Mouse (Mus musculus): ENCODE results near the gene Iqgap2.

The Iqgap2 gene

DNA sequence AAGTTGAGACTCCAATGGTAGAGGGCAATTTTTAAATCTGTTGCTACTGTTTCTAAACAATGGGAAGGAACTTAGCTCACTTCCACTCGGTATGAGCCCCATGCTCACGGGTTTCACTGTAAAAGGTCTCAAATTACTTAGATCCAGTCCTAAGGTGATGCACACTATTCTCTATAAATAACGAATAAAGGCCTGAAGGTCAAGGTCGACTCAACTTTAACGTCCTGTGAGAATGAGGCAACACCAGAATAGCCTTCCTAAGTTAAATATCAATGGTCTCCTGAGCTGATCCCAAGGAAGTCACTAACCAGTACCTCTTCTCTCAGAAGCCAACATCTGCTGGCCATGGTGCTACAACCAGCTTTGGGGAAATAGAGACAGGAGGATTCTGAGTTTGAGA is 45.4 kb downstream of the Iqgap2 start:
- POLR2A ChIA-PET: interaction anchor here in 1 of 4 experiments (0.5 kb wide), 1 partner anchor 1627 kb away, joined by 3 read pairs; no protein-coding TSS in a partner anchor
- CTCF ChIA-PET: interaction anchor here in 2 of 4 experiments (0.6 kb wide), 2 partner anchors 18 to 20 kb away, joined by 3 read pairs; no protein-coding TSS in a partner anchor

DNA sequence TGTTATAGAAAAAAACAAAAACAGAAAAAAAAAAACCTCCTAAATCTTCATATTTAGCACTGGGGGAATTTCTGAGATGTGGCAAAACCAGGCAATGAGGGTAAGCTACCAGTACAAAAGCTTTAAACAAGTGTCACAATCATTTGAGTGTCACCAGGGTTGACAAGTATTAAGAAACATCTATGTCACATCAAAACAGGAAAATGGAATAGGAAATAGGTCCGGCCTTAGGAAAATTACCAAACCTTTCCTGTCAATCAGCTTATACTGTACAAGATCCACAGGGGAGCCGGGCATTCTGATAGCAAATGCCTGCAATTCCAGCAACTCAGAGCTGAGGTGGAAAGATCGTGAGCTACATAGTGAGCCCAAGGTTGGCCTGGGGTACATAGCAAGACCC is 46.8 kb downstream of the Iqgap2 start:
- ChIA-PET CTCF (no interaction called here), POLR2A (interaction anchor here in 1 of 4 experiments (1.3 kb wide), 1 partner anchor 15 kb away, joined by 3 read pairs; no protein-coding TSS in a partner anchor)

DNA sequence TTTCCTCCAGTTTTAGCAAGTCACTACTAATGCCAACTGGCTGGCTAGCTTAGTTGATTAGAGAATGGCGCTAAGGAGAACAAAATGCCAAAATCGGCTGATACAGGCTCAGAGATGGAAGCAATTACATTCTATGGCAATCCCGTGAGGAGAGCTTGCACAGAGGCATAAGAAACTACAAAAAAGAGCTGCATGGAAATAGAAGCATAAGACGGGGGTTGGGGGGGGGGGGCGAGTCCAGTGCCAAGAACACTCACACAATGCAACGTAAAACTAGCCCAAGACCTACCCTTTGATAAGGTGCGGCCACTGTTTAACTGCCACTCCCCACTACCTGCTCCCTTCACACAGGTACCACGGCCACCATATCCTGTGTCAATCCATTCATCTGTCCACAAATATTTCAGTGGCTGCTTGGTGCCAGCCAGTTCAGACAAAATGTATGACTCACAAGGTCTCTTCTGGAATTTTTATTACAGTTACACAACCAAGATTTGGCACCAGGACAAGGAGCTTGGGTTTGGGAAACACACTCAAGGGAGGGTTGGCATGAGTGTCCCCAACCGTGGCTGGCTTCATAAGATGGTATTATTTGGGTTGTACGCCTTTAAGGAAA is 48.2 kb downstream of the Iqgap2 start:
- ChIA-PET POLR2A (interaction anchor here in 1 of 4 experiments (0.6 kb wide), 1 partner anchor 39 kb away, joined by 7 read pairs; no protein-coding TSS in a partner anchor), CTCF (interaction anchor here in 1 of 4 experiments (0.7 kb wide), 1 partner anchor 944 kb away, joined by 3 read pairs; no protein-coding TSS in a partner anchor)

DNA sequence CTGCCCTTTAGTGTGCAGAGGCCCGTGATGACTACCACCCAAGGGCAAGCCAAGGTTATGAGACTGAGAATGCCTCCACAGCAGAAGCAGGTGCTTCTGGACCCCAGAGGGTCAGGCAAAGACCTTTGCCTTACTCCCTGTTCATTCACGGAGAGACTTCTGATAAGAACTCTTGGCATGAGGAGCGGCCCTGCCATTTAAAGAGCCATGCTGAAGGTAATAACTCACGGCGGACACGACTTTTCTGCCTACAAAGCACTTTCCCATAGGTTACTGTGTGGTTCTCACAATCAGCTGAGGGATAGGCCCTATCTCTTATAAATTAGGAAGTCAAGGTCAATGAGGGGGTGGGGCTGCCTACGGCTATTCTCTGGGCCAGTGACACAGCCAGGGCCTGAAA is 48.9 kb downstream of the Iqgap2 start:
- ChIA-PET CTCF (interaction anchor here in 1 of 4 experiments (0.6 kb wide), 1 partner anchor 342 kb away, joined by 3 read pairs; no protein-coding TSS in a partner anchor), POLR2A (interaction anchor here in 1 of 4 experiments (0.6 kb wide), 1 partner anchor 38 kb away, joined by 7 read pairs; no protein-coding TSS in a partner anchor)

DNA sequence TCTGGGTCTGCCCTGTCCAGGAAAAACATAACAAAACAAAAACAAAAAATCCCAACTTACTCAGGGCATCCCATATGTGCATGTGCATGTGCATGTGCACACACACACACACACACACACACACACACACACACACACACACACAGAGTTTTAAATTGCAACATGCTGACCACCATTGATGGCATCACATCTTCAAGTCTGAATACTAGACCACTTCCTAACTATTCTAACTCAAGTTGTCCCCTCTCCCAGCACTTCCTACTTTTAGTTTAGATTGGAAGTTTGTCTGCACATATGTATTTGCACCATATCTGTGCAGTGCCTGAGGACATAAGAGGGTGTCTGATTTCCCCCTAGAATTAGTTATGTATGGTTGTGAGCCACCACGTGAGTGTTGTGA is 49.8 kb downstream of the Iqgap2 start:
- POLR2A ChIA-PET: no interaction called here

DNA sequence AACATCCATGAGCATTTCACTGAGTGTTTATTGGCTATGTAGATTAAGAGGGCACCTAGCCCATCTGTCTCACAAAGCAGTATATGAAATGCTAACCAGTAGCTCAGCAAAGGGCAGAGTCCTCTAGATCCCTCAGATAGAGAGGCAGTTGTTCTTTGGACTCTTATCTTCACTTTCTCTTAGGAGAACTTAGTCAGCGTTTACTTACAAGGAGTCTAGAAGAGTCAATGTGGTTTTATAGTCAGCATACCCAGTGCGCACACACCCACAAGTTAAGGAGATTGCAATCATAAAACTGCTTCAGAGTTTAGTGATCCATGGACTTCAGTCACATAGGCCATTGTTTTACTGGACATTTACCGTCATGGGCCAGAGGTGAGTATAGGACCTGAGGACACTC is 54.8 kb downstream of the Iqgap2 start:
- CTCF ChIA-PET: no interaction called here
- POLR2A ChIA-PET: interaction anchor here in 1 of 4 experiments (1.0 kb wide), 1 partner anchor 55 kb away, joined by 3 read pairs; the partner anchor contains the start of gene Iqgap2

More for the DNA sequence above, 49.8 kb downstream of the Iqgap2 start:
- CTCF ChIA-PET: no interaction called here

DNA sequence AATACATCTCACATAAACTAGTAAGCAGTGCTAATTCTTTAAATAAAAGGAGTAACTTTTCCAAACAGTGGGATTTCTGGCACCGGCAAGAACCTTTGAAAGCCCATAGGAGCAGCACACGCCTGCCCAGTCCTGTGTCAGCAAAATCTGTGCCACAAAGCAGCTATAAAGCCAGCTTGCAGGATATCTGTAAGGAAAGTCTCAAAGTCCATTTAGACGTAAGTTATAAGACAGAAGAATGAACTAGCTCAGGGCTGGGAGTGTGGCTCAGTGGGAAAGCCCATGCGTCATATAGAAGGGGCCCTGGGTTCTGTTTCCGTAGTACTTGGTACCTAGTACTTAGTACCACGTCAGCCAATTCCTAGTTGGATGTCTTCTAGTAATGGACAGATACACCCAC is 58.2 kb downstream of the Iqgap2 start:
- ChIA-PET POLR2A (interaction anchor here in 3 of 4 experiments (0.6 to 1.4 kb wide), 3 partner anchors 14 to 68 kb away, joined by 3 to 5 read pairs (median 5); no protein-coding TSS in a partner anchor), CTCF (no interaction called here)

DNA sequence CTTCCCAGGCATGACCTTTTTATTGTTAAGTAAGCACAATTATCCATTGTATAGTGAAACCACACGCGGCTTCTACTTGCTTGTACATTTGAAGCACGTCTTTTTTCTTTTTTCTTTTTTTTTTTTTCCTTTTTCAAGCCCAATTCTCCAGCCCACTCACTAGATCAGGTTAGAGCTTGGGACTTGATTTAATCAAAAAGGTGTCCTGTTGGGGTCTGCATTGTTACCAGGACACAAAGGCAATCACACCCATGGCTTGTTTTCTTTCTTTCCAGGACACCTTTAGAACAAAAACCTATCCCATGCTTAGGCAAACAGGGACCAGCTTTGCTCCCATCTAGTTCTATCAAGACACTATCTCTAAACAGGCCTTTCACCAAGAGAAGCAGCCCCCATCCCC is 59.0 kb downstream of the Iqgap2 start:
- ChIA-PET POLR2A (interaction anchor here in 2 of 4 experiments (0.6 to 1.4 kb wide), 3 partner anchors 13 to 76 kb away, joined by 3 to 5 read pairs (median 3); no protein-coding TSS in a partner anchor), CTCF (no interaction called here)

DNA sequence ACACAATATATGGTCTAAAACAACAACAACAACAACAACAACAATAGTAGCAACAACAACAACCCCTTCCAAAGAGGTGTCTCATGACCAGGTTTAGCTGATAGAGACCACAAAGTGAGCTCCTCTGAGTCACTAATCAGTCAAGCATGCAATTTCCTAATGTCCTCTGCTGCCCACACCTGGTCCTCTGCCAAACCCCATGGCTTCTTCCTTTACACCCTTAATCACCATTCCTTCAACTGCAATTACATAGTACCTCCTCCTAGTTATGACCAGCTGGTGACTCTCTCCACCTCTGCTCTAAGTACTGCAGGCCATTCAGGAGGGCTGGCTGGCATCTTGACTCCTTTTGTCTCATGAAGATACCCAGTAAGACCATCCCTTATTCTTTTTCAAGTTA is 60.0 kb downstream of the Iqgap2 start:
- ChIA-PET CTCF (no interaction called here), POLR2A (interaction anchor here in 1 of 4 experiments (0.6 kb wide), 1 partner anchor 8 kb away, joined by 3 read pairs; no protein-coding TSS in a partner anchor)

DNA sequence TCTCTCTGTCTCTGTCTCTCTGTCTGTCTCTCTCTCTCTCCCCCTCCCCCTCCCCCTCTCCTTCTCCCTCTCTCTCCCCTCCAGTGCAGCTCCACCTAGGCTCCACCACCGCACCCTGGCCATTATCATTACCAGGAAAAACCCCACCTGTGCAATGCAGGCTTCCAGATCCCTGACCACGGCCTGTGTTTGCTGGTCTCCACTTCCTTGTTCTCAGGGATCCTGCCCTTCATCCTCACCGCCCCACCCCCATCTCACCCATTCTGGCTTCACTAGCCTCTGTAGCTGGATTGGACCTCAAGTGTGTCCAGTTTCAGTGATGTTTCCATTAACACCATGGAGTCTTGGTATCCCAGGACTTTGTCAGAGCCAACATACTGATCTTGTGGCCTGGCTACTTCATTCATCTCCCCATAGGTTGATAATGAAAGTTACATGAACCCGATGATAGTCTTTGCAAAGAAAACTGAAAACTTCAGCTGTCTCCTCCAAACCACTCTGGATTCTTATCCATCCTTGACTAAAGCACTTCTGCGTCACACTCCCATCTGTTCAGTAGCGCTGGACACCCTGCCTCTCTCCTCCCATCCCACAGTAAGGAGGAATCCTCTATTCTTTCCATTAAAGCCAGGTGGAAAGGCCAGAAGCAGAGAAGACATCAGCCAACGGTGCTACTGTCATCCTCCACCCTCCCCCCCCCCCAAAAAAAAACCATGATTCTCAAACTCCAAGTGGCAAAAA is 62.1 kb downstream of the Iqgap2 start:
- CTCF ChIA-PET: no interaction called here
- POLR2A ChIA-PET: interaction anchor here in 2 of 4 experiments (0.6 to 1.2 kb wide), 6 partner anchors 19 to 1000 kb away, joined by 3 to 4 read pairs (median 3); partner anchors contain the start of gene F2r (in 1 of the 2)

DNA sequence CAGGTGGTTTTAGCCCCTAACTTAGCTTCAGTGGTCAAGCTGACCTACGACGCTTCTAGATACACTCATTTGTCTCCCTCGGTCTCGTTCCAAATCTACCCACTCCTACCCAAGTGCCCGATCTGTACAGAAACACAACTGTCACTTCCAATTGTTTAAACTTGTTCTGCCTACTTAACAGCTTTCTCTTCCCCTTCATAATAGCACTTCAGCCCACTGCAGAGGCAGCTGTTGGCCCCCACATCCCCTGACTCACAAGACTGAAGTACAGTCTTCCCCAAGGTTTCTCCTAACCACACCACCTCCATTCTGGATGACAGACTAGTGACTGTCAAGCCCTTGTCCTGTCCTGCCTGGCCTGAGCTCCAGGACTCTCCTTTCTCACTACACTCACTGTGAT is 63.1 kb downstream of the Iqgap2 start:
- POLR2A ChIA-PET: interaction anchor here in 3 of 4 experiments (0.7 to 1.2 kb wide), 4 partner anchors 35 to 210 kb away, joined by 3 to 4 read pairs (median 3); partner anchors contain the start of gene F2r (in 1 of the 3)
- CTCF ChIA-PET: interaction anchor here in 1 of 4 experiments (0.6 kb wide), 1 partner anchor 54 kb away, joined by 7 read pairs; no protein-coding TSS in a partner anchor

DNA sequence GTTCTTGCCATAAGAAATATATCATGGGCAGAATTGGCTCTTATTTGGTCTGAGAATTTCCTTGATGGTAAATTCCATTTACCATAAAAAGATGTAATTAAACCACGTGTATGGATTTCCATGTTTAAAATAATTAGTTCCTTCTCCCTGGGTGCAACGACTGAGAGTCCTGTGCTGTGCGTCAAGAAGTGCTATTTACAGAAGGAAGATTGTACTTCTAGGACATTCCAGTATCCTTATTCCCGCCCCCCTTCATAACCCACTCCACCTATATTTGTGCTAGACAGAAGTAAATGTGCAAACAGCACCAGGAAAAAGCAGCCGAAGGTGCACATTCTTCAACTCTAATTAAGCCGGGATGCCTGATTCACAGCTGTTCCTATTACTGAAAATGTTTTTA is 65.5 kb downstream of the Iqgap2 start:
- CTCF ChIA-PET: no interaction called here
- POLR2A ChIA-PET: interaction anchor here in 1 of 4 experiments (0.7 kb wide), 1 partner anchor 43 kb away, joined by 3 read pairs; no protein-coding TSS in a partner anchor

DNA sequence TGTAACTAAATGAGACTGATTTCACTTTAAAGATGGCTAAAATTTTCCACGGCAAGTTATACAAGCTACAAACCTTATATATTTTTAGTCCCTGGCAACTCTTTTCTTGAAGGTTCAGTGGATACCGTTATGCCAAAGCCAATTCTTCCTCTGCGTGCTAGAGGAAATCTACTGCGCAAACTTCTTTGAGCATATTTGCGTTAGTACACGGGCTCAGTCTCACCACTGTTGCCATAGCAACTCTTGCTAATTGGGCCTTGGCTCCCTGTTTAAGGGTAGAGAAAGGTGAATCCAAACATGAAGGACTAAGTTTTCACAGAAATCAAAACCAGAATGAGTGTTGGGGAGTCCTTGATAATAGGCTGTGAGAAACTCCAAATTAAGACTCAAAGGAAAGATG is 68.8 kb downstream of the Iqgap2 start:
- CTCF ChIA-PET: interaction anchor here in 1 of 4 experiments (0.6 kb wide), 1 partner anchor 27 kb away, joined by 3 read pairs; no protein-coding TSS in a partner anchor
- POLR2A ChIA-PET: interaction anchor here in 1 of 4 experiments (0.7 kb wide), 1 partner anchor 9 kb away, joined by 3 read pairs; no protein-coding TSS in a partner anchor

DNA sequence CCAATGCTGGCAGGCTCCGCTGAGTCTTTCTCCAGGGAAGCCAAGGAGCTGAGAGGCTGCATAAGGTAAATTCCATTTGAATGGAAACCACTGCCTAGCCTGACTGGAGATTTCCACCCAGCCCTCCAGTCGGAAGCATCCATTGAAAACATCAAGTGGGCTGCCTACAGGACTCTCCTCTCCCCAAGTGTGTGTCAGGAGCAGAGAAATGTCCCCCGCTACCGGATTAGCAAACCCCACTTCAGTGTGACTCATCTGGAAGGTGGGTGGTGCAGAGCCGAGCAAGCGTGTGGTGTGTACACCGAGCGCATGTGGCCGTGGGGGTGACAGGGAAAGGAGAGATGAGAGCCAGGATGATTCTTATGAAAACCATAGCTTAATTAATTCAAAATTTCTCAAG is 71.7 kb downstream of the Iqgap2 start:
- CTCF ChIA-PET: no interaction called here
- POLR2A ChIA-PET: interaction anchor here in 1 of 4 experiments (0.6 to 1.3 kb wide), 2 partner anchors 10 to 13 kb away, joined by 5 read pairs; no protein-coding TSS in a partner anchor

DNA sequence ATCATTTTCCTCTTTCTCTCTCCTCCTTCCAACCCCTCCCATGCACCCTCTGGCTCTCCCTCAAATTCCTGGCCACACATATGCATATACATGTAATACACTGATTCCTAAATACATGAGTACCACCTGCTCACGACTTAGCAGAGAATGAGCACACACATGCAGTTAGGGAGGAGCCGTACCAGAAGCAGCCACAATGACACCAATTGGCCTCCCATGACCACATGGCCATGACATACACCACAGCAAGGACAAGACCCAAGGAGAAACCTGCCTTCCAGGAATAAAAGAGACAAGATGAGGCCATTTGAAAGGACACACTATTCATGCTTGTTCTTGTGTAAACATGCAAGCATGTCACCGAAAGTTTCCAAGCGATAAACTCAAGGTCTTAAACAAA is 72.8 kb downstream of the Iqgap2 start:
- ChIA-PET CTCF (no interaction called here), POLR2A (no interaction called here)

DNA sequence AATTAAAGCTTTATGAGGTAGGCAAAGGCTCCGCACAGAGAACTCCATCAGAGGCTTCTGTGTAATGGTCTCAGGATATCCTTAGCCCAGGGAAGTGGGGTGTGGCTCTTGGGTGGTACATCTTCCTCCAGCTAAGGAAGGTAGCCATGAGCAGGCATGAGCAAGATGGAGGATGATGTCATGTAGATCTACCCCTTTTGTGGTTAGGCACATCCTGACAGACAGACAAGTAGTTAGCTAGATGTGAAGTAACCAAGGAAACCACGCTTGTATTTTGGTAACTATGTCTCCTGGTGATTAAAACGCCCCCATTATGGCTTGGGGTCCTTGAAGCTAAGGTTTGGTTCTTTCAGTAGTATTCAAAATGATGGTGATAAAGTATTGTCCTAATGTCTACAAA is 78.1 kb downstream of the Iqgap2 start:
- ChIA-PET POLR2A (no interaction called here), CTCF (no interaction called here)

DNA sequence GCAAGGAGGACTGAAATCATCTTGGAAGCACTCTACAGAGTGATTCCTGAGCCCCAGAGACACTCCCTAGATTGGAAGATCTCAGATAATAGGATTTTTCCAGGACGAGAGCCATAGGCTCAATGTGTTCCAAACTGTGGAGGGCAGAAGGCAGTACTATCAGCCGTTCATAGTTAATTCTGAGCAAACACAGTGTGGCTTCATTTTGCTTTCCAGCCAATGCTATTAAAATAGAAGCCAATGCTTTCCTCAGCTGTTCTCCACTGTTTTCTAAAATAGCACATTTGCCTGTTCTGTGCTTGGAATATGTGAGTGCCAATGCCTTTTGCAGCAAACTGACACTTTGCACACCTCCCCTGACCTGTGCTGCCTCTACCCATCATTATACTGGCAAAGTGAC is 80.9 kb downstream of the Iqgap2 start:
- CTCF ChIA-PET: no interaction called here
- POLR2A ChIA-PET: no interaction called here

DNA sequence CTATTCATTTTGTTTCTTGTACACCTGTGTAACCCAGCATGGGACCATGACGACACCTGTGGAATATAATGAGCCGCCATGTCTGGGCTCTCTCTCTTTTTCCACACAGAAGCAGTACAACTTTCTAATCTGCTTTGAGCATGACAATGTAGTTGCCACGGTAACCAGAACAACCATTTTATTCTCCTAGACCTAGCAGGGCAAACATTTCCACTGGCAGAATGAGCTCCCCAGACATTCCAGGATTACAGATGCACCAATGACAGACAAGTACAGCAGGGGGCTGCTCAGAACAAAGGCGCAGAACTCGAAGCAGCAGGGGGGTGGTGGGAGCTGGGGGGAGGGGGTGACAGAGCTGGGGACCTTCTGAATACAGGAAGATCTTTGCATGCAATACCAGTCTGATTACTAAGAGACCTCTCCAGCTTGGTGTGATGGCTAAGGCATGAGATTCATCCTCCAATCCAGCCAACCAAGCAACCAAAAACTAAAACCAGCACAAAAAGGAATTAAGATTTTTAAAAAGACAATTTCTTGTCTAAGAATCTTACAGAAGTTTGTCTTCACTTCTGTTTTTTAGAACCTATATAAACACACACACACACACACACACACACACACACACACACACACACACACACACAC is 84.5 kb downstream of the Iqgap2 start:
- ChIA-PET CTCF (interaction anchor here in 1 of 4 experiments (0.6 kb wide), 1 partner anchor 1147 kb away, joined by 3 read pairs; no protein-coding TSS in a partner anchor), POLR2A (interaction anchor here in 3 of 4 experiments (0.7 to 0.9 kb wide), 4 partner anchors 26 to 273 kb away, joined by 3 to 5 read pairs (median 4); no protein-coding TSS in a partner anchor)

All from embryonic stem cell, embryonic (primary cell).